ENCODE assay signal across 8 mouse cellular contexts in genomic region chr16:43335151-43335823, GRCm38 (mm10).
DNase-seq lines count a peak whose midpoint lies in the region; ATAC-seq and TF ChIP-seq lines count a peak whose summit lies in the region.

No protein-coding gene starts in this region.

- no peak overlapping the region for H3K9ac ChIP-seq in midbrain, embryonic 14.5 days (replicated peaks; ENCODE audit: low read length)
- H3K9ac ChIP-seq in midbrain, postnatal 0 days (replicated peaks; ENCODE audit: low read length, poor library complexity, severe bottlenecking) = no peak overlapping the region
- H3K9ac ChIP-seq in stomach, embryonic 16.5 days (ENCODE audit: low read length) = no peak overlapping the region

- WGBS in midbrain, embryonic 14.5 days = 77% methylated on average over 8 of the region's 8 CpGs
- WGBS in midbrain, postnatal 0 days = 62% methylated on average over 8 of the region's 8 CpGs
- whole genome bisulfite sequencing in stomach, embryonic 16.5 days = 45% methylated on average over 8 of the region's 8 CpGs

- H3K4me1 ChIP-seq in midbrain, embryonic 14.5 days (ENCODE audit: control insufficient read depth, insufficient read depth, low read length) = peaks cover 6% of the 10 kb centered on the region; the same call in 1 of the 2 replicates
- H3K4me1 ChIP-seq in midbrain, postnatal 0 days (ENCODE audit: insufficient read depth, low read length) = no peaks in the 10 kb centered on the region
- peaks cover 16% of the 10 kb centered on the region for H3K4me1 ChIP-seq in stomach, embryonic 16.5 days (ENCODE audit: control insufficient read depth, insufficient read depth, low read length)

- H3K4me3 ChIP-seq in midbrain, embryonic 14.5 days (replicated peaks; ENCODE audit: low read depth, low read length) = no peak overlapping the region
- no peak overlapping the region for H3K4me3 ChIP-seq in midbrain, postnatal 0 days (ENCODE audit: low read depth, low read length)
- no peak overlapping the region for H3K4me3 ChIP-seq in stomach, embryonic 16.5 days (replicated peaks; ENCODE audit: low read length)

- no peaks in the 10 kb centered on the region for H3K27me3 ChIP-seq in midbrain, embryonic 14.5 days (ENCODE audit: control insufficient read depth, insufficient read depth, low read length)
- no peaks in the 10 kb centered on the region for H3K27me3 ChIP-seq in midbrain, postnatal 0 days (ENCODE audit: insufficient read depth, low read length)
- no peaks in the 10 kb centered on the region for H3K27me3 ChIP-seq in stomach, embryonic 16.5 days (ENCODE audit: control insufficient read depth, insufficient read depth, low read length)

- no peak overlapping the region for H3K4me2 ChIP-seq in midbrain, embryonic 14.5 days (ENCODE audit: low read length)
- no peak overlapping the region for H3K4me2 ChIP-seq in midbrain, postnatal 0 days (ENCODE audit: low read depth, low read length, poor library complexity, severe bottlenecking)
- H3K4me2 ChIP-seq in stomach, embryonic 16.5 days (ENCODE audit: low read depth, low read length) = peak overlapping the region; percentile 43

- H3K9me3 ChIP-seq in midbrain, embryonic 14.5 days (ENCODE audit: control insufficient read depth, low read length) = no peaks in the 10 kb centered on the region
- no peaks in the 10 kb centered on the region for H3K9me3 ChIP-seq in midbrain, postnatal 0 days (ENCODE audit: low read length)
- H3K9me3 ChIP-seq in stomach, embryonic 16.5 days (replicated peaks; ENCODE audit: control insufficient read depth, low read length) = no peaks in the 10 kb centered on the region

- H3K27ac ChIP-seq in midbrain, embryonic 14.5 days (replicated peaks; ENCODE audit: low read depth, low read length) = no peak overlapping the region
- no peak overlapping the region for H3K27ac ChIP-seq in midbrain, postnatal 0 days (ENCODE audit: low read depth, low read length)
- H3K27ac ChIP-seq in stomach, embryonic 16.5 days (ENCODE audit: low read length) = peak overlapping the region; percentile 71

- no peak for TF ChIP-seq CTCF in midbrain, postnatal 0 days (IDR thresholded peaks at IDR 0.05)

- no peak for ATAC-seq in midbrain, embryonic 14.5 days (ENCODE audit: low FRiP score, low TSS enrichment)
- no peak for ATAC-seq in midbrain, postnatal 0 days (ENCODE audit: low FRiP score)
- peak; percentile 77; the same call in 1 of the 2 replicates for ATAC-seq in stomach, embryonic 16.5 days (ENCODE audit: insufficient read depth, low FRiP score)

- peak; percentile 18 for DNase-seq in midbrain, embryonic 14.5 days
- no peak for DNase-seq in midbrain, postnatal 0 days (ENCODE audit: low spot score)
- peak; percentile 83 for DNase-seq in heart, adult 8-10 months (ENCODE audit: low spot score)
- peak; percentile 35 for DNase-seq in kidney, postnatal 10 days
- DNase-seq in right cerebral cortex, postnatal 36 days (ENCODE audit: low spot score in 2 of 2) = no peak
- DNase-seq in natural killer cell, adult 2 months (ENCODE audit: low spot score in 2 of 2) = no peak
- no peak for DNase-seq in liver

- H3K36me3 ChIP-seq in midbrain, embryonic 14.5 days (ENCODE audit: control insufficient read depth, insufficient read depth, low read length) = no peaks in the 10 kb centered on the region
- H3K36me3 ChIP-seq in midbrain, postnatal 0 days (ENCODE audit: insufficient read depth, low read length) = no peaks in the 10 kb centered on the region
- H3K36me3 ChIP-seq in stomach, embryonic 16.5 days (ENCODE audit: control insufficient read depth, insufficient read depth, low read length) = no peaks in the 10 kb centered on the region

Comparison
In these comparisons a context has a peak if more than half of its experiments do, and no peak if none do; other contexts are left out.
1. DNase-seq: peak in midbrain, embryonic 14.5 days (single experiment), heart, adult 8-10 months (single experiment) and kidney, postnatal 10 days (single experiment); none in midbrain, postnatal 0 days (single experiment), right cerebral cortex, postnatal 36 days (0 of 2), natural killer cell, adult 2 months (0 of 2) and liver (single experiment).